Mouse (Mus musculus) embryo, embryonic 11.5 days (tissue): ENCODE results near the gene Bmpr1b.

ENCODE experiments used
- DNase-seq: peaks from one replicate; pipeline ENCODE4 v3.0.0-alpha.2; 2012; ENCODE audit warnings: low read depth, low spot score

Gene Bmpr1b

DNA sequence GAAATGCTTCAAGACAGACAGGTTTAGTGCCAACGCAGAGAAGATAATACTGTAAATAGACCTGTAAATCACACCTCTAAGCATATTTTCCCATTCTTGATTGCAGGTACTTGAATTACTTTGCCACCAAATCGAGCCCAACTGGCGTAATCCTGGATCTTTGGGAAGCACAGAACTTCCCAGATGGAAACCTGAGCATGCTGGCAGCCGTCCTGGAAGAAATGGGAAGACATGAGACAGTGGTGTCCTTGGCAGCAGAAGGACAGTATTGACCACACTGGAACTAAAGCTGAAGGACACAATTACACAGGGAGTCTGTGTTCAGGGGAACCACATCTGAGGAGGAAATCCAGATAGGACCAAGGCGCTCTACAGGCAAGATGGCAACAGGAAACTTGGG, 340.9 kb downstream of the Bmpr1b start:
- no peak for DNase-seq

DNA sequence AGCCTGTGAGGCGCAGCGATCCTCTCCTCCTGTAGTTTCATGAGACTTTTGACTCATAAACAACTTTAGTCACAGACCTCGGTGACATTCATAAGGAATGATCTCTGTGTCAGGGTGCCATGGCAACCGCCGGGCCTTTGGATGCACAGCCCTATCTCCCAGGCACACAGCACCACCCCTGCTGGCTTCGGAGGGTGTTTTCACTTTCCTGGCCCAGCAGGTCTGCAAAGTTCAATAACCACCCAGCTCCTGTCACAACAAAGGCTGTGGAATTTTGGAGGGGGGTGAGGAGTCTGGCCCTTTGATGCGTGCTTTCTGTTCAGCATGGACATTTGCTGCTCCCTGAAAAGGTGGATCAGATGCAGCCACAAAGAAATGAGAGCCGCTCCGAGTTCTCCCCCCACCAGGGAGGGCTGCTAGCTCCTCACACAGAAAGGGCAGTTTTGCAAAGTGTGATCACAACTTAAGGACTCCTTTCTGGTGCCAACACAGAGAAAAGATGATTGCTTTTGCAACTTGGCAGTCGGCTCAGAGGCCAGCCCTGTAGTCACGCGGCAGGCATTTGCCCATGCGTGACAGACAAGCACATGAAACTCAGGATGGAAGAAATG, 349.8 kb downstream of the Bmpr1b start:
- DNase-seq, result peak; percentile 48

DNA sequence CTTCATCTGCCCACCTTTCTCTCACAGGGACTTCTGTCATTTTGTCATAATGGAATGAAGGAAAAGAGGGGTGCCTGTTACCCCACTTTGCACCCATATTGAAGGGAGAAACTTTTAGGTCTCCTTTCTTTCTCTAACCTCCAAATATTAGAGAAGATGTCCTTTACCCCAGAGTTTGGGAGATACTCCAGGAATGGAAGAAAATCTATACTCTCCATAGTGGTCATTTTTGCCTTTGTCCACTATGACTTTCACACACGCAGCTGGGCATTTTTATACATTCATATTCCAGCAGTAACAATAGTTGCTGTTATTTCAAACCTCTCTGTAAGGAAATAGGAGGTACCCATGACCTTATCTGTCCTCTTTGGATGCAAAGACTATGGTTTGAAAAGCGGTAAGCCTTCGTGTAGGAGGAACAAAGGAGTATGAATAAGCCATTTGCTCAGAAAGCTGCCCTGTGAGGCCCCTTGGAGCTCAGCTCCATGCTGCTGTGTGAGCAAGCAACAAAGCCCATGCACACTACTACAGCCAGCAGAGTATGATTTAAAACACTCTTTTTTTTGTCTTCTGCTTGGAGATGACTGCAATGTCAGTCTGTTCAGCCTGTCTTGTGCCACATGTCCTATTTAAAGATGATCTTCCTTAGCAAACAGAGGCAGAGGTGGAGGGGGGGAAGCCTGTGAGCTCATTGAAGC, 350.5 kb downstream of the Bmpr1b start:
- DNase-seq, result no peak

DNA sequence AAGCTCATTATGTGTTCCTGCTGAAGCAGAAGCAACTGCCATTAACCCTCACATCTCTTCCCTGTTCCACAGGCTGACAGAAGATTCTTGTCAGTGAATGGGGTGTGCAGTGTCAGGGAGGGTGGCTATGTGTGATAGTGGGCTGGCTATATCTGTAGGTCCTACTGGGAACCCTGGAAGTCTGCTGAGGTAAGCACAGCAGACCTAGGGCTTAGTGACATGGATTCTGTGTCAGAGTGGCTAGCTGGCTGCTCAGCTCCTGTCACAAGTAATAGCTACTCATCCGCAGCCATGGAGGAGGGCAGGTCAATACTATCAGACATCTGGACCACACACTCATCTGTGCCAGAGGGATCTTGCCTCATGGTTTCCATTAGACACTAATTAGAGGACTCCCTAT, 354.4 kb downstream of the Bmpr1b start:
- no peak for DNase-seq

DNA sequence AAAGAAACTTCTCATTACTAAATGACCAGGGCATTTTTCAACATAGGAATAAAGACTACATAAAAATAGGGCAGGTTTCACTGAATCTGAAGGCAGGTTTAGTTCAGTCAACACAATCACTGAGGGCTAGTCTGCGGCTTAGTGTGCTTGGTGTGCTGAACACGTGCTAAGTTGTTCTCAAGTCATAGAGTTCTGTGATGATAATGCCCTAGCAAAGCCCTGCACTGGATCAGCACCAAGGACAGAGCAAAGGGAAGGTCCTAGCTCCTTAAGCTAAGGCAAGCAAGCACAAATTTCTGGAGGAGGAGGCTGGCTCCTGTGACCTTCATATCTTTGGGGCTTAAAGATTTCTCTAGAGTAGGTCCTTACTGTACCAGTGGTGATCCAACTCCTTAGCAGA, 357.9 kb downstream of the Bmpr1b start:
- DNase-seq, result peak; percentile 64

DNA sequence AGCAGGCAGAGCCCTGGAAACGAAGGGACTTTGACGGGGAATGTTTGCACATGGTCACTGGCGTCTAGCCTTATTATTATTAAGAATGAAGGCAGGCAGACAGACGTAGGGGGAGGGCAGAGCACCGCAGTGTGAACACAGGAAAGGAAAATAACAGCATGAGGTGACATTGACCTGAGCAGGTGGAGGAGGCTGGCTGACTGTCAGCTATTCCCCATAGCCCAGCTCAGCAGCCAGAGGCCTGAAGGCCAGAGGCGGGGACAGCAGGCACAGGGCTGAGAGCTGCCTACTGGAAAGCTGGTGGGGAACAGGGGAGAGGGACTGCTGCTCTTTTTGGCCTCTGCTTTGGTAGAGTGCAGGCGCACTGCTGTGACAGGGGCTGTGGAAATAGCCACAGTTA, 358.3 kb downstream of the Bmpr1b start:
- no peak for DNase-seq

DNA sequence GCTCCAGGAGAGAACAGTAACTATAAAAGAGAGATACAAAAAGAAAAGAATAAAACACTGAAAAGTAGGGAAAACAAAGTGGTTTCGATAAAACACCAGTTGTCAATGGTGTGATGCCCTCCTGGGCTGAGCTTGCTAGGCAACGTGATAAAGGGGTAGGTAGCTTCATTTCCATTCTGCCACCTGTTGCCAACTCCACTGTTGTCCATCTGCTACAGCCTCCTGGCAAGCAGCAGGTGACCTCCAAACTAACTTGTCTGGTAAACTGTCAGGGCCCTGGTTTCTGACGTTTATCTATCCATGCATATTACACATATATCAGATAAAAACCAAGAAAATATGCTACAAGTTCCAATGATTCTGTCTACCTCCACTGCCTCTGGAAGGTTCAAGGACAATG, 359.6 kb downstream of the Bmpr1b start:
- no peak for DNase-seq

DNA sequence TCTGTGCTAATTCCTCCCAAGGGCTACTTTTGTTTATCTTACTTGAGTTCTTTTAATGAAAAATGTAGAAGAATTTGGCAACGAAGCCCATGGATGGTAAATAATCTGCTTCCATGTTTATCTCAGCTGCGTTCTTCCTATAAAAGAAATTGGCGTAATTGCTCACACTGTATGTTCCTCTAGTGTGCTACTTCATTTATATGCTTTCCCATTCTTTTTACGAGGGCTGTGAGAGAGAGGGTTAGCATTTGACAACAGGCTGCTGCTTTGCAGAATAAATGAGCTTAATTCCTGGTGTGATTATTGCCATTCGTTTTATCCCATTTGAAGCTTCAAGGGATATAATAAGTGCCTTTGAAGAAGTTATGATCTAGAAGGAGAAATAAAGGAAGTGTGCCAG, 365.1 kb downstream of the Bmpr1b start:
- no peak for DNase-seq

DNA sequence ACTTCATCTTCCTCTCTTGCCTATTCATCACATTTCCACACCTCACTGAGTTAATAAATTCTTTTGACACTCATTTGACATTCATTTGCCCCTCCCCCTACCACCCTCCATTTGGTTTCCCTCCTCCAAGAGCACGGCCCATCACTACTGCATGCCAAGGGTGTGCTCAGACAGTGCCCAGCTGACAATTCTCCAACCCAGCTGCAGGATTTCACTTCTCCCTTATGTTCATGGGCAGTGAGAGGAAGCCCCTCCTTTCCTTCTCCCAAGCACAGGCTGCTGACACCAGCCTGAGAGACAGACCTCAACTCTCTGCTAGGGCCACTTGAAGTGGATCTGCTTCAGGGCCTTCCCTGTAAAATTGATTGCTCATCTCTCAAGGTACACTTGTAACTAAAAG, 371.4 kb downstream of the Bmpr1b start:
- DNase-seq, result no peak

DNA sequence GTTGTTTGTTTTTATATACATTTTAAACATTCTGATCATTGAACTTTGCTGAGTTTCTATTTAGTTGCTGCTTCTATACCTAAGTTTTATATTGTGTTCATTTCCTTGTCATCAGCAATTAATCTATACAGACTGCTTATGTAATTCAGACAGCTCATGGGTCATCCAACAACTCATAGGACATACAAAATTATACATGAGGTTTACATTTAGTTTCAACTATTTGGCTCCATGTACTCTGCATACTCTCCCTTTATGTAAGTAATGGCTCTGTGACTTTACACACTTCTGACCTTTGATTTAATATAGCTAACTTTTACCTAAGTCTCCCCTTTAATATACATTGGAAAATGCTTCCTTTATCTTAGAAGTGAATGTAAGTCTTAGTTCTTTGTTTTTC, 371.9 kb downstream of the Bmpr1b start:
- no peak for DNase-seq

DNA sequence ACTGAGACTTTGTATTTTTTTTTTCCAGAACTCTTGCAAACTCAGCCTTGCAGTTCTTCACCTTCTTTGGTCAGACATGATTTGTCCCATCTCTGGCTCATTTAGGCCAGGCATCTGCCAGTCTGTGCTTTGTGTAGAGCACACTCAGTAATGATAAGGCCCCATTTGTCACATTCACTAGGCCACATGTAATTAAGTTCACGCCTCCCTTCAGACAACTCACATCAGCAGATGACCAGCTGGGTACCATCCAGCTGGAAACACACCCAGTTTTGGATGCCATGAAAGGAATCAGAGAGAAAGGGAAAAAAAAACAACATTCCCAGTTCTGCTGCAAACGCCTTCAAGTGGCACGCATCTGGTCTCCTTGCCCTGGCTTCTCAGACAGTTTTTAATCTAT, 374.9 kb downstream of the Bmpr1b start:
- DNase-seq, result no peak

DNA sequence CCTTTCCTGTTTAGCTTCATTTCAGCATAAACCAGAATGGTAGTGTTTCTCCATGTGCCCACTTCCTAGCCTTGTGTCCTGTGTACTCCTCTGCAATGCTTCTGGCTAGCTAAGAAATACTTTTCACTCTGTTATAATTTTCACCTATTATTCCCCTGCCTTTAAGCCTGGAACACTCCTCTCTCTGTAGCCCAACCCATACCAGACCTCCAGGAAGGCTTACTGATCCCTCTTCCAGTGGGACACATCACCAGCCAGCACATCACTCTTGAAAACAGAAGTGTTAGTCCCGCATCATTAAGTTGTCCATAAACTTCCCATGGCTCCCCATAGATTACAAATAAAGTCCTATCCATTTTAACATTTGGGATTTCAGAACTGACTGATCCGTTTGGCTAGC, 375.5 kb downstream of the Bmpr1b start:
- DNase-seq, result no peak

DNA sequence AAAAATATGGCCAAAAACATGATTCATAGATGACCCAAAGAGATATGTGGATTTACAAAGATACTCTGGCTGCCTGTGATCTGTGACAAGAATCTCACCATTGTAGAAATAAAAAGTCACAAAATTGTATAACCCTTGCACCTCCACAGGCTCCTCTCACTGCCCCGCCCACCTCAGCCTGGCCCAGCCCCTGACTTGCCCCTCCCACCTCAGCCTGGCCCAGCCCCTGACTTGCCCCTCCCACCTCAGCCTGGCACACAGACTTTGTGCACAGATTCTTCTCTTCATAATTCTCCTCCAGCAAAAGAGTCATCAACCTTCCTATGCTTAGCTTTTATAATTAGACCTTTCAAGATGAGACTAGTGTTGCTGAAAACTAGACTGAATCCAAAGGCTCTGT, 377.1 kb downstream of the Bmpr1b start:
- no peak for DNase-seq

DNA sequence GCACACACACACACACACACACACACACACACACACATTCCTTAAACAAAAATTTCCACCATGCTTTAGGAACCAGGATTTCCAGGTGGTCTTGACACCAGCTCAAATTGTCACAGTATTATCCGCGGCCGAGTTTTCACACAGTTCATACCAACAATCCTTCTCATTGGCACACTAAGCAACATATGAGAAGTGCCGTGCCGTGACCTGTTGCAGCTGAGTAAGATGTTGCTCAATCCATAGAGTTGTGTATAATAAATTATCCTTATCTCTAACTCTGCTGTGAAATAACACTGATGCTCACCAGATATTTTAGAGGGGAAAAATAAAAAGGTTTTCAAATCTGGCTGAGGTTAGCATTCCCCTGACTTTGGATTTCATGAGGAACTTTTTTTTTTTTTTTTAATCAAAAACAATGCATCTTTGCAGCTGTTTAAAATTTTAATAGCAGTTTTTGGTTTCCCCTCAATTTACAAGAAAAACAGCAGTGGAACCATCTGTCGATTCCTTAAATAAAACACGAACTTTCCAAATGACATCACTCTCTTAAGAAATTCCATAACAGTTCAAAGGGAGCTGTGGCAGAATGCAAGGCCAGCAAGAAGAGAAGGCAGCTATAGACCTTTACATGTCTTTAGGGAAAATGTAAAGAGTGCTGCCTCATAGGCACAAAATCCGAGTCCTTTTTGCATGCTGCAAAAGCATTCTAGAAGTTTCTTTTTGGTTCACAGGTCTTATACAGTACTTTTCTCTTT, 378.0 kb downstream of the Bmpr1b start:
- no peak for DNase-seq
